Mouse (Mus musculus) heart, postnatal 0 days (tissue): Measurements from ENCODE around the gene Map6.

Experiments
- CTCF ChIP-seq: IDR thresholded peaks from 2 replicates; pipeline ENCODE4 v1.5.1; 2016; ENCODE audit warnings: antibody characterized with exemption, control low read depth, low read depth
- EP300 ChIP-seq: IDR thresholded peaks from 2 replicates; pipeline ENCODE4 v1.6.1; 2016; ENCODE audit warnings: antibody characterized with exemption, low read depth

DNA sequence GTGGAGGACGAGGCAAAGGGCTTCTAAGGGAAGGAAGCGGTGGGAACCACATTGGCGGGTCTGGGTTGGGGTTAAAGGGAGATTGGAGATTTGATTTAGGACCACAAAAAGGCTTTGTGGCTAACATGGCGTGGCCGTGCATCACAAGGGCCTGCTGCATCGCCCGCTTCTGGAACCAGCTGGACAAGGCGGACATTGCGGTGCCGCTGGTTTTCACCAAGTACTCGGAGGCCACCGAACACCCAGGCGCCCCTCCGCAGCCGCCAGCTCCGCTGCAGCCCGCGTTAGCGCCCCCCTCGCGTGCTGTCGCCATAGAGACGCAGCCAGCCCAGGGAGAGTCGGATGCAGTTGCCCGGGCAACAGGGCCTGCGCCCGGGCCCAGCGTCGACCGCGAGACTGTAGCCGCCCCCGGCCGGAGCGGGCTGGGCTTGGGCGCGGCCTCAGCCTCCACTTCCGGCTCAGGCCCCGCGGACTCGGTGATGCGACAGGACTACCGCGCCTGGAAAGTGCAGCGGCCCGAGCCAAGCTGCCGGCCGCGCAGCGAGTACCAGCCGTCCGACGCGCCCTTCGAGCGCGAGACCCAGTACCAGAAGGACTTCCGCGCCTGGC, 754 bp downstream of the Map6 start:
- TF ChIP-seq CTCF (no peak), EP300 (no peak)
